Mouse (Mus musculus) liver, adult 2 months (tissue): ENCODE data around the gene Fscn2. TPM values are rescaled to one million over a fixed set of nuclear protein-coding genes. Genes with fewer than 3 reads are reported as not detected.

Experiments used
- DNase-seq: peaks from one replicate; pipeline ENCODE4 v3.0.0-alpha.2; 2011; ENCODE audit warnings: low read depth, low spot score; ENCODE audit errors: extremely low read depth
- H3K27ac ChIP-seq: fragments of 200-500 bp; replicated peaks from 2 replicates; pipeline ENCODE4 v1.5.1; 2012; ENCODE audit warnings: low read depth, mild to moderate bottlenecking, control low read depth, inconsistent platforms, low read length; ENCODE audit not compliant: insufficient read depth
- H3K27me3 ChIP-seq: fragments of 200-500 bp; 2 replicates; pipeline ENCODE4 v1.6.1; 2012; ENCODE audit warnings: mild to moderate bottlenecking, moderate library complexity, low read length, inconsistent platforms; ENCODE audit not compliant: control insufficient read depth, insufficient read depth
- H3K36me3 ChIP-seq: fragments of 200-500 bp; 2 replicates; pipeline ENCODE4 v1.6.1; 2012; ENCODE audit warnings: low read length, inconsistent platforms; ENCODE audit not compliant: control insufficient read depth, insufficient read depth
- H3K4me1 ChIP-seq: fragments of 200-500 bp; 2 replicates; pipeline ENCODE4 v1.6.1; 2011; ENCODE audit warnings: low read length; ENCODE audit not compliant: control insufficient read depth, insufficient read depth
- H3K4me3 ChIP-seq: fragments of 200-500 bp; 2 replicates; pipeline ENCODE4 v1.5.1; 2011; ENCODE audit warnings: low read depth, mild to moderate bottlenecking, control low read depth, low read length, moderate library complexity; ENCODE audit not compliant: insufficient read depth
- H3K79me2 ChIP-seq: fragments of 200-500 bp; 2 replicates; pipeline ENCODE4 v1.6.1; 2012; ENCODE audit warnings: inconsistent platforms, mild to moderate bottlenecking, low read length, moderate library complexity; ENCODE audit not compliant: control insufficient read depth, insufficient read depth
- H3K9ac ChIP-seq: fragments of 200-500 bp; 2 replicates; pipeline ENCODE4 v1.6.1; 2012; ENCODE audit warnings: low read depth, mild to moderate bottlenecking, control low read depth, inconsistent platforms, low read length
- CTCF ChIP-seq: fragments of 200-500 bp; IDR thresholded peaks from 2 replicates; pipeline ENCODE4 v1.5.1; 2011; ENCODE audit warnings: low read depth, low read length, control low read depth
- POLR2A ChIP-seq: fragments of 200-500 bp; IDR thresholded peaks from 2 replicates; pipeline ENCODE4 v1.6.1; 2011; ENCODE audit warnings: low read length, control low read depth; ENCODE audit not compliant: insufficient read depth; ENCODE audit errors: extremely low read depth
- WGBS: fragments of 180-500 bp; shearing (Covaris S2); methylation state at CpG from one replicate; pipeline ENCODE4 v1.1.7; 2018; 5-methylcytosine and 5-hydroxymethylcytosine counted together
- polyA plus RNA-seq: library from polyadenylated mRNA; depleted of rRNA; stranded (reverse); fragments of >200 nt; gene quantifications from 2 replicates; pipeline ENCODE4 v1.2.3, GENCODE M21; 2012
- total RNA-seq: library from RNA; depleted of rRNA; stranded (reverse); fragments of >200 nt; gene quantifications from 2 replicates; pipeline ENCODE4 v1.2.3, GENCODE M21; 2014

The Fscn2 gene
- total and polyA plus RNA-seq, 2 experiments: not detected

GRCm38 (mm10) chr11:120373820-120374586 is 12.7 kb downstream of the Fscn2 start:
- Histone ChIP-seq H3K4me3 (no peak overlapping the region), H3K9ac (no peak overlapping the region), H3K27me3 (no peaks in the 10 kb centered on the region), H3K36me3 (no peaks in the 10 kb centered on the region), H3K27ac (no peak overlapping the region), H3K79me2 (no peaks in the 10 kb centered on the region), H3K4me1 (peaks cover 9% of the 10 kb centered on the region)
- DNase-seq: peak; percentile 50
- 74% methylated on average over 23 of the region's 23 CpGs for WGBS
- TF ChIP-seq CTCF (no peak), POLR2A (no peak)

DNA sequence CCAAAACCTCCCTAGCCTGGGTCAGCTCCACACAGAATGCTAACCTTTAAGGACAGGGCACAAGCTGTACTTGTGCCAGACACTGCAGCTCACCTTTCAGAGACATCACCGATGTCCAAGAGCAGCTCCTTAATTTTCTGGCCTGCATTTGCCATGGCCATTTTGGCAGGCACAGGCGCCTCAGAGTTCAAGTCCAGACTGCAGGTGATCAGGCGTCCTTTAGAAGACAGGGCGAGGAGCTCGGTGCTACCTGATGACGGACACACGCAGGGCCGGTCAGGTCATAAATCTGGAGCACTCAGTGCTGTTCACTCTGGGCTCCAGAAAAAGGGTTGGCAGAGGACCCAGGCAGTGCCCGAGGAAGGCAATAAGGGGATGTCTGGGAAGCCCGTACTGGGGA is 14.0 kb downstream of the Fscn2 start:
- no peak for DNase-seq
- TF ChIP-seq CTCF (no peak), POLR2A (no peak)
- Histone ChIP-seq H3K4me3 (no peak overlapping the region), H3K4me1 (peaks cover 7% of the 10 kb centered on the region), H3K27me3 (no peaks in the 10 kb centered on the region), H3K27ac (no peak overlapping the region), H3K79me2 (no peaks in the 10 kb centered on the region), H3K9ac (no peak overlapping the region), H3K36me3 (no peaks in the 10 kb centered on the region)
- WGBS: 95% methylated on average over 10 of the region's 10 CpGs

- no peak overlapping the region for H3K4me3 ChIP-seq
- no peak overlapping the region for H3K9ac ChIP-seq
- no peak for TF ChIP-seq POLR2A
- TF ChIP-seq CTCF: no peak
- no peaks in the 10 kb centered on the region for H3K27me3 ChIP-seq
- H3K27ac ChIP-seq: no peak overlapping the region
- 92% methylated on average over 17 of the region's 17 CpGs for WGBS
- no peak for DNase-seq
- H3K79me2 ChIP-seq: no peaks in the 10 kb centered on the region
- H3K36me3 ChIP-seq: peaks cover 4% of the 10 kb centered on the region; the same call in 1 of the 2 replicates
- peaks cover 7% of the 10 kb centered on the region for H3K4me1 ChIP-seq
Observed at GRCm38 (mm10) chr11:120376302-120377160, 15.2 kb downstream of the Fscn2 start.

- WGBS: 66% methylated on average over 10 of the region's 10 CpGs
- Histone ChIP-seq H3K4me1 (peaks cover 7% of the 10 kb centered on the region), H3K9ac (no peak overlapping the region), H3K36me3 (peaks cover 10% of the 10 kb centered on the region; the same call in 1 of the 2 replicates), H3K27me3 (no peaks in the 10 kb centered on the region), H3K4me3 (no peak overlapping the region), H3K79me2 (no peaks in the 10 kb centered on the region), H3K27ac (no peak overlapping the region)
- DNase-seq: no peak
- TF ChIP-seq CTCF: no peak
- no peak for TF ChIP-seq POLR2A
Observed at GRCm38 (mm10) chr11:120377337-120377736, 16.0 kb downstream of the Fscn2 start.

DNA sequence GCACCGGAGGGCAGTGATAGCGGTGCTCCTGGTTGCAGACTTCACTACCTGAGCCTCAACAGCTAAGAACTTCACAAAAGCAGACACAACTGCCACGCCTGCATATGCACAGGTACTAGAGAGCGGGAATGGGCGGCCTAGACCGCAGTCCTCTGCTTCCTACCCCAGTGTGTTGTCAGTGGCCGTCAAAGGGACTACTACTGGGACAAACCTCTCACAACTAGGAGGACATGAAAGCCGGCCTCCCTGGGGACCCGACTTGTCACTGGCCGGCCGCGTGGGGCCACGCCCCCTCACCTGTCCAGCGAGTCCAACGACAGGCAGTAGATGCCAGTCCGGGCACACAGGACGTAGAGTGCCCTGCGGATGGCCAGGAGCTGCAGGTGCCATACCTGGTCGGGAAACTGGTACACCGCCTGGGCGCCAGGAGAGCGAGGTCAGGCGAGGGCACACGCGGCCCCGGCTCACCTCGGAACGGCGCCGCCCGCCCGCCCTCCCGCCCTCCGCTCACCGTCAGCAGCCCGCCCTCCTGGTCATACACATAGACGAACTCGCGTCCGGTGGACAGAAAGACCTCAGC is 16.8 kb downstream of the Fscn2 start:
- Histone ChIP-seq H3K27ac (peak overlapping the region; percentile 77), H3K79me2 (no peaks in the 10 kb centered on the region), H3K4me3 (peak overlapping the region; percentile 89), H3K27me3 (no peaks in the 10 kb centered on the region), H3K4me1 (peaks cover 7% of the 10 kb centered on the region), H3K9ac (peak overlapping the region; percentile 71), H3K36me3 (peaks cover 17% of the 10 kb centered on the region)
- WGBS: 4% methylated on average over 40 of the region's 40 CpGs
- DNase-seq: peak; percentile 63
- TF ChIP-seq POLR2A (no peak), CTCF (no peak)
